Mouse (Mus musculus): ENCODE results near the gene Gm19668.

GRCm38 (mm10) chr10:77826951-77827350 lies 28.0 kb upstream of the Gm19668 start, which contains the start of gene Krtap10-4:
- TF ChIP-seq CTCF (conservative IDR thresholded peaks at IDR 0.05; ENCODE audit: low read length) (no peak), NANOG (IDR thresholded peaks at IDR 0.05; ENCODE audit: borderline replicate concordance, low read length) (no peak)
